Mouse (Mus musculus) right cerebral cortex, adult 2 months (tissue): Measurements from ENCODE around the gene Gm7356.
"Not testable (repeated sequence)": the region's sequence is repeated elsewhere in the genome, so short reads cannot be mapped to it uniquely, and the experiment has no call there.

Source experiments
- DNase-seq, 2 experiments: peaks; one replicate each; pipeline ENCODE4 v3.0.0; 2021 to 2022; ENCODE audit warnings: low spot score in 2 of 2

Gm7356 gene

DNA sequence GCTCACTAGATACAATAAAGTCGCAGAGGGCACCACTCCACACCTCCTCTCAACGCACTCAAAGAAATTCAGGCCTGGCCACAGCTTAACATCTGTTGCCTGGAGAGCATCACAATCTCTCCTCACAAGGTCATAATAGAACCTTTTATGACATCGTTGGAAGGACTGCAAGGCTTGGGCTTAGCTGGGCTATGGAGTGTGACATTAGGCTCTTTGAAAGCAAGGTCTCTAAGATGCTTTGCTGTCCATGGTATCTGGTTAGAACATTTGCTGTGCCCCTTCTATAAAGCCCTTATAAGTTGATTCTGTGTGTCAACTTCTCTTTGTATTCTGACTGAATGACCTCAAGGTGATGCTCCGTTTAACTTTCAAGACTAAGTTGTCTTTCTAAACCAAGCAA is at the start of gene Gm7356:
Gene Gm7356 (minus strand): TSS at position 101 of the 400 bp plus-strand sequence.
- DNase-seq = not testable (repeated sequence)

DNA sequence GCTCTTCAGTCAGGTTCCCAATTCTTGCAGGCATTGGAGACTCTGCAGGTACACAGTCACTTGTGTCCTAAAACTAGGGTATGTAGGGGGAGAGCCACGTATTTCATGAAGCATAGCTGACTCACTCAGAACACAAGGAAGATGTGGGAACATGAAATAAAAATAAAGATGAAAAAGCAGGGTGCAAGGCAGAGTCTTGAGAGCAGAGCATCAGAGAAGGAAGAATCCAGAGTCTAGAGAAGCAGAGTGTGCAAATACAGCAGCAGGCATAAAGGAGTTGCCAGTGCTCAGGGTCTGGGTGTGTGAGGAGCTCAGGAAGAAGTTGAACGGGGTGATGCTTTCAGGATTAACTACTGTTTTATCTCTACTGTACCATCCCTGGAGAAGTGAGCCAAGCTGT is 38.4 kb upstream of the Gm7356 start:
- not testable (repeated sequence) for DNase-seq

DNA sequence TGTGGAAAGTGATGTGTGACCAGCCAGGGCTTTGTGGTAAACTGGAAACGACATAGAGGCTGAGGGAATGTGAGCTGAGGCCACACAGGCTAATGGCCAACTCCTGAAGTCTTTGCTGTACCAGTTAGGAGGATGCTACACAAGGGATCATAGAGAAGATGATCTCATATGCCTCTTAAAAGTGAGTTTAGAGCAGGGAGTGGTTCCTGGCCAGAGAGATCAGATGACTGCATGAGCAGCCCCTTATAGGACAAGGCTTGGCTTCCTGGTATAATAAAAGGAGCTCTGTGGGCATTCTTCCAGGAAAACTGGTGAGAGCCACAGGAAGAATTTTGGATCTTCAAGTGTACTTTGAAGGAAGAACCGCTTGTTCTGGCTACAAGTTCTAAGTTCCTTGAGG is 33.5 kb upstream of the Gm7356 start:
- DNase-seq = not testable (repeated sequence)

DNA sequence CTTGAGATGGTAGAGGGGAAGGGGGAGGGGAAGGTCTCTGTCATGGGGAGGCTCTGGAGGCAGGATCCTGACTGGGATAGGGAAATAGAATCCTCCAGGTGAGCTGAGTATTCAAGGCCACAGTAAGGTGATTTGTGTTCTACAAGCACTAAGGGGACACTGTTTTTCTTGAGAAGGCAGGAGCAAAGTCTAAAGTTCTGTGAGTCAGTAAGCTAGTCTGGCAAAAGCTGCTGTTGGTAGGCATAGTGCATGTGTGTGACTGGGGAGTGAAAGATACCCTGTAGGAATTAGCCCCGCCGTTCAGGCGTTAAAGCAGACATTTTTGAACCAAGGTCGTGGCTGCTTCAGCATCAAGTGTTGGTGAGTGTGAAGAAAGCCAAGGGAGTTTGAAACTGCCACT is 32.6 kb upstream of the Gm7356 start:
- not testable (repeated sequence) for DNase-seq

DNA sequence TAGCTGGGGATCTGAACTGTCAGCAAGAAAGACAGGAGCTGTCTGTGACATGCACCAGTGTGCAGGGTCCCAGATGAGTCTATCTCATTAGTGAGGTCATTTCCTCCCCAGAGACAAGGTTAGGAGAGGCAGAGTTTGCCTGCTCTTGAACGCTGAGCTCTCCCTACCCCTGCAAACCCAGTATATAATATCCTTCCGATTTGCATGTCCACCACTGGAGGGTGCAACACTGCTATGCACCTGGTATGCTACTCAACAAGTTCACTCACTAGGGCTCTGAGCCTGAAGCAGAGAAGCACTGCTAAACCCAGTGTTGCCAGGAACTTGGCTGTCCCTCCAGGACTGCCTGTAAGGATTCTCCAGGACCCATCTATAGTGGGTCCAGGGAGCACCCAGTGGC is 10.1 kb downstream of the Gm7356 start:
- DNase-seq = not testable (repeated sequence)

DNA sequence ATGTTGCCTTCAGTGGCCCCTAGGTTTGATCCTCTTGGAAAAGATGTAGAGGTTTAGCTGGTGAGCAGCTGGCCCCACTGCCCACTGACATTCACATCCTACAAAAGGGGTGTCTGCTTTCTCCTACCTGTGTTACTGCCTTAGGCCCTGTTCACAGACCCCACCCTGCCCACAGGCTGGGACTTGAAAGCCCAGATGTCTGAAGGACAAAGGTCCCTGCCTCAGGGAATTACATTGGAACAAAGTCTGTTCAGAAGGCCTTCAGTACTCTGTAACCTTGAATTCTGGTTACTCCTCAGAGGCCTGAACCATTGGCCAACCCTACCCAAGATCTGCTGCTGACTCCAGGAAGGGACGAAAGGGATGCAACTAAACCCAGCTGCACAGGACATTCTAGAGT is 15.8 kb downstream of the Gm7356 start:
- DNase-seq = no peak

DNA sequence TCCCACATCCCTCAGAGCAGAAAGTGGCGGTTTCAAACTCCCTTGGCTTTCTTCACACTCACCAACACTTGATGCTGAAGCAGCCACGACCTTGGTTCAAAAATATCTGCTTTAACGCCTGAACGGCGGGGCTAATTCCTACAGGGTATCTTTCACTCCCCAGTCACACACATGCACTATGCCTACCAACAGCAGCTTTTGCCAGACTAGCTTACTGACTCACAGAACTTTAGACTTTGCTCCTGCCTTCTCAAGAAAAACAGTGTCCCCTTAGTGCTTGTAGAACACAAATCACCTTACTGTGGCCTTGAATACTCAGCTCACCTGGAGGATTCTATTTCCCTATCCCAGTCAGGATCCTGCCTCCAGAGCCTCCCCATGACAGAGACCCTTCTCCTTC is 32.7 kb downstream of the Gm7356 start:
- DNase-seq = not testable (repeated sequence)

DNA sequence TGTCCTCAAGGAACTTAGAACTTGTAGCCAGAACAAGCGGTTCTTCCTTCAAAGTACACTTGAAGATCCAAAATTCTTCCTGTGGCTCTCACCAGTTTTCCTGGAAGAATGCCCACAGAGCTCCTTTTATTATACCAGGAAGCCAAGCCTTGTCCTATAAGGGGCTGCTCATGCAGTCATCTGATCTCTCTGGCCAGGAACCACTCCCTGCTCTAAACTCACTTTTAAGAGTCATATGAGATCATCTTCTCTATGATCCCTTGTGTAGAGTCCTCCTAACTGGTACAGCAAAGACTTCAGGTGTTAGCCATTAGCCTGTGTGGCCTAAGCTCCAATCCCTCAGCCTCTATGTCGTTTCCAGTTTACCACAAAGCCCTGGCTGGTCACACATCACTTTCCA is 33.6 kb downstream of the Gm7356 start:
- DNase-seq = not testable (repeated sequence)

DNA sequence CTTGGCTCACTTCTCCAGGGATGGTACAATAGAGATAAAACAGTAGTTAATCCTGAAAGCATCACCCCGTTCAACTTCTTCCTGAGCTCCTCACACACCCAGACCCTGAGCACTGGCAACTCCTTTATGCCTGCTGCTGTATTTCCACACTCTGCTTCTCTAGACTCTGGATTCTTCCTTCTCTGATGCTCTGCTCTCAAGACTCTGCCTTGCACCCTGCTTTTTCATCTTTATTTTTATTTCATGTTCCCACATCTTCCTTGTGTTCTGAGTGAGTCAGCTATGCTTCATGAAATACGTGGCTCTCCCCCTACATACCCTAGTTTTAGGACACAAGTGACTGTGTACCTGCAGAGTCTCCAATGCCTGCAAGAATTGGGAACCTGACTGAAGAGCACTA is 38.5 kb downstream of the Gm7356 start:
- not testable (repeated sequence) for DNase-seq

DNA sequence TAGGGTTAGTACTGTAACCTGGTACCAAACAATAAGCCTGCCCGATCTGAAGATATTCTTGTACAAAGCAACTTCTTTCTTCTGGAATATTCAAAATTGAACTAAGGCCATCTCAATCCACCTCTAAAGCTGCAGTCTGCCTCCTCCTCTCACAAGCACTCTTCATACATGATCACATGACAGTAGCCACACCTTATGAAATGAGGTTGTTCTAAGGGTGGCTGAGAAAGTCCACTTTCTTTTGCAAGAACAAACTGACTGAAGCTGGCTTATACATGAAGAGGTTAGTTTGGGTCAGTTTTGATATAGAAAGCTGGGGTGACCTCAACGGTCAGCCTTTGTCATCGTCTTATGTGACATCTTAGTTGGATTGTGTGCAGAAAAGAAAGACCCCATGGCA is 41.3 kb downstream of the Gm7356 start:
- DNase-seq = not testable (repeated sequence)

DNA sequence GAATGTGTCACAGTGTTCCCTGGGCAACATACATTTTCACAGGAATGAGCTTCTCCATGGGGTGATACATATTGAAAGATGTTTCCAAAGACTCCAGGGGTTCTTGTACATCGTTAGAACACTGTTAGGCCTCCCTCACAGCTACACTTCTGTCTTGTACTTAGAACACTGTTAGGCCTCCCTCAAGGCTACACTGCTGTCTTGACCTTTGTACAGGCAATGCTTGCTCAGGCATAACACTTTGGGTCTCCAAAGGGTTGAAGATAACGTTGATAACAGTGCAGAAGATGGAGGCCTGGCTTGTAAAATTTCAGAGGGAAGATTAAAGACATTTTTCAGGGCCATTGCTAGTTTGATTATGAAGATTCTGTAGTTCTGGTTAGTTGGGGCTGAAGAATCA is 45.4 kb downstream of the Gm7356 start:
- not testable (repeated sequence) for DNase-seq

DNA sequence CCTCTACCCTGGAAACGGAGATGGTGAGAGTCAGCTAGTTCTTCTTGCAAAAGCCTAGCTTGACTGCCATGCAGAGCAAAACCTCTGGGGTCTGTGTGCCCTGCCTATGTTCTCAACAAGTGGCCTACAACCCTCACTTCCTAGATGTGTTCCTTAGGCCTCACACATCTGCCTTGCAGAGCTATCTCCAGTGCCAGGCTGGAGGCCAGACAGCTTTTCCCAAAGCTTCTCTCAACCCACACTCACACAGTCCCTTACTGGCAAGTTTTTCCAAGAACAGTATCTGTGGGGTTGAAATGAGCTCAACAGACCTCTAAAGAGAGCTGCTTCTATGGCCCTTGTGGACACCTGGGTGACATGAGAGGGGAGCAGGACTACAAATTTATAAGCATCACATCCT is 51.9 kb downstream of the Gm7356 start:
- DNase-seq = not testable (repeated sequence)
